Mouse (Mus musculus) liver, embryonic 14.5 days (tissue): ENCODE data around the gene Dalrd3.

Experiments
- CTCF ChIP-seq: IDR thresholded peaks from 2 replicates; pipeline ENCODE4 v1.5.1; 2016; ENCODE audit warnings: antibody characterized with exemption, low read depth, control low read depth
- EP300 ChIP-seq: IDR thresholded peaks from 2 replicates; pipeline ENCODE4 v1.6.1; 2016; ENCODE audit warnings: antibody characterized with exemption, low read depth

DNA sequence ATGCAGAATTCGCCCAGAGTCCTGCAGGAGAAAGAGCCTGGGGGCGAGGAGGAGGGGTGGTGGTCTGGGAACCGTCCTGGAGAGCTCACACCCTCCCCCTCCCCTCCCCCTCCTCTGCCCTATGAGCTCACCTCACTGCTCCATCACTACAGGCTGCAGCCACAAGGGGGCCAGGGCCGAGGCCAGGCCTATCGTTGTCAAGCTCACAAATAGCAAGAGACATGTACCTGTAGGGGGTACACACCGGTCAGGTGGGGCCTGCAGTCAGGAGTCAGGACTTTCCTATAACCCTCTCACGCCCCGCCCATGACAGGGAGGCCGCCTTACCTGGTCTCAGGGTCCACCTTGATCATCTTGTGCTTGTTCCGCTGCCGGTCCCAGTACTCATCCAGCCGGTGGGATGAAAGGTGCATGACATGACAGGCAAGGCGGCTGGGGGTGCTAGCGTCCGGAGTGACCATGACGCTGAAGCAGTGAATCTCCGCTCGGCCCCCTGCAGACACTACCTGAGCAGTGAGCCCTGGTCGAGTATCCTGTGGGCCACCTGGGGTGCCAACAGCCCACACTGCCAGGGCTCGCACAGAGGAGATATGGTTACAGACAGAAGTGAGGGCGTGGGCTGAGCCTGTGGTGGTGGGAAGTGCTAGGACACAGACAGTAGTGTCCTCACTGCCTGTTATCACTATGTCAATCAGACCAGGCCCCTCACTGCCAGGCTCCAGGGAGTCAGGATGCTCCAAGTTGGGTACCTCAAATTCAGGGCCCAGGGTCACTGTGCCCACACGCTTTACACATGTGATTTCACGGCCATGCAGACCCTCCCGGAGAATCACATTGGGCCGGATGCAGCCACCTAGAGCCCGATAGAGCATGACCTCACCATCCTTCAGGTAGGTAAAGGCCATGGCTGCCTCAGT is 4.3 kb downstream of the Dalrd3 start:
- TF ChIP-seq EP300 (no peak), CTCF (peak; percentile 78)
